Mouse (Mus musculus) thymus, adult 2 months (tissue): Measurements from ENCODE around the gene Abraxas2.

Experiments
- CTCF ChIP-seq: fragments of 200-500 bp; IDR thresholded peaks from 2 replicates; pipeline ENCODE4 v1.5.1; 2012; ENCODE audit warnings: mild to moderate bottlenecking, control low read depth, low read length, moderate library complexity, borderline replicate concordance; ENCODE audit not compliant: control insufficient read depth, poor library complexity, insufficient read depth; ENCODE audit errors: extremely low read depth
- POLR2A ChIP-seq: fragments of 200-500 bp; IDR thresholded peaks from 2 replicates; pipeline ENCODE4 v1.6.1; 2012; ENCODE audit warnings: mild to moderate bottlenecking, low read length, control low read depth, moderate library complexity; ENCODE audit not compliant: control insufficient read depth, poor library complexity, insufficient read depth; ENCODE audit errors: extremely low read depth

- TF ChIP-seq CTCF (no peak), POLR2A (no peak)
Measured at GRCm38 (mm10) chr7:132815081-132815480, 43.9 kb upstream of the Abraxas2 start.
